Mouse (Mus musculus) brain, embryonic 14.5 days (tissue): Measurements from ENCODE around the gene Nle1. TPM values are rescaled to one million over a fixed set of nuclear protein-coding genes. Genes with fewer than 3 reads are reported as not detected.
A peak's percentile ranks its signal among the peaks of the same experiment; 100 is the strongest.

Experiments
- DNase-seq: peaks from one replicate; pipeline ENCODE4 v3.0.0-alpha.2; 2011; ENCODE audit warnings: low read depth
- CTCF ChIP-seq: fragments of 200-500 bp; IDR thresholded peaks from 2 replicates; pipeline ENCODE4 v1.5.1; 2012; ENCODE audit warnings: inconsistent platforms, mild to moderate bottlenecking, moderate library complexity, borderline replicate concordance; ENCODE audit not compliant: insufficient read depth, insufficient read length; ENCODE audit errors: extremely low read depth
- POLR2A ChIP-seq: fragments of 200-500 bp; IDR thresholded peaks from 2 replicates; pipeline ENCODE4 v1.6.1; 2012; ENCODE audit warnings: mild to moderate bottlenecking, inconsistent platforms, borderline replicate concordance; ENCODE audit not compliant: poor library complexity, insufficient read depth, insufficient read length, severe bottlenecking; ENCODE audit errors: extremely low read depth
- polyA plus RNA-seq: library from polyadenylated mRNA; depleted of rRNA; stranded (reverse); fragments of >200 nt; gene quantifications from 2 replicates; pipeline ENCODE4 v1.2.3, GENCODE M21; 2012

Gene Nle1
- polyA plus RNA-seq, 1 experiment = 59.1 TPM

DNA sequence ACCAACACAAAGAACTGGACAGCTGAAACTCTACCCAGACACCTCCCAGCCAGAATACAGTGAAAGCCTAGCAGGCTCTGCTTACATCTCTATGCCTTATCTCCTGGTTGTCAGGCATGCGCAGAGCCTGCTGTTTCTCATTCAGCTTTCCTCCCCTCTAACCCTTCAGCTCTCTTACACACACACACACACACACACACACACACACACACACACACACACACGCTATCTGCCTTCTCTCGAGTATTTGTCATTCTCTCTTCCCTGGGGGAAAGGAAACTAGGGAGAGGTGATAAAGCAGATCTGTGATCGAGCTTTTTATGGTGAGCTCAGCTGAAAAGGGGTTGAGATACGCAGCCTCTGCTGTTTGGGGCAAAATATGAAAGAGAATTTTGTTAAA is 33.3 kb downstream of the Nle1 start:
- peak; percentile 15 for DNase-seq

DNA sequence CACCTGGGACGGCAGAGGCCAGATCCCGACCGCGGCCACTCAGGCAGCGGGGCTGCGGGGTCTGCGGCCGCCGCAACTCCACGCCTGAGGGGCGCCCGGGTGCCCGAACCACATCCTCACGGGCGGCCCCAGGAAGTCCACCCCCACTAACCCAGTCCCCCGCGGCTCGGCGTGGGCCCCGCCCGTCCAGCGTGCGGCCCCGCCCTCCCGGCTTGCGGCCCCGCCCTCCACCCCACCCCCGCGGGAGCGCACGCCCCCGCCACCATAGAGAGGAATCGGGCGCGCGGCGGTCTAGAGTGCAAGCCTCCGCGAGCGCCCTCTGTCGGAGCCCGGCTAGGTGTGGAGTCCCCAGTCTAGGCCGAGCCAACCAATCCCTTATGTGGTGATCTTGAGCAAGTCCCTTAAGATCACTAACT is 37.2 kb downstream of the Nle1 start, which contains the start of gene Rffl:
Gene Rffl (minus strand): TSS at position 180 of the 416 bp plus-strand sequence.
- TF ChIP-seq POLR2A (no peak), CTCF (peak; percentile 90)
- DNase-seq = peak; percentile 96

More for the DNA sequence above, 33.3 kb downstream of the Nle1 start:
- TF ChIP-seq CTCF = no peak
- TF ChIP-seq POLR2A = no peak

DNA sequence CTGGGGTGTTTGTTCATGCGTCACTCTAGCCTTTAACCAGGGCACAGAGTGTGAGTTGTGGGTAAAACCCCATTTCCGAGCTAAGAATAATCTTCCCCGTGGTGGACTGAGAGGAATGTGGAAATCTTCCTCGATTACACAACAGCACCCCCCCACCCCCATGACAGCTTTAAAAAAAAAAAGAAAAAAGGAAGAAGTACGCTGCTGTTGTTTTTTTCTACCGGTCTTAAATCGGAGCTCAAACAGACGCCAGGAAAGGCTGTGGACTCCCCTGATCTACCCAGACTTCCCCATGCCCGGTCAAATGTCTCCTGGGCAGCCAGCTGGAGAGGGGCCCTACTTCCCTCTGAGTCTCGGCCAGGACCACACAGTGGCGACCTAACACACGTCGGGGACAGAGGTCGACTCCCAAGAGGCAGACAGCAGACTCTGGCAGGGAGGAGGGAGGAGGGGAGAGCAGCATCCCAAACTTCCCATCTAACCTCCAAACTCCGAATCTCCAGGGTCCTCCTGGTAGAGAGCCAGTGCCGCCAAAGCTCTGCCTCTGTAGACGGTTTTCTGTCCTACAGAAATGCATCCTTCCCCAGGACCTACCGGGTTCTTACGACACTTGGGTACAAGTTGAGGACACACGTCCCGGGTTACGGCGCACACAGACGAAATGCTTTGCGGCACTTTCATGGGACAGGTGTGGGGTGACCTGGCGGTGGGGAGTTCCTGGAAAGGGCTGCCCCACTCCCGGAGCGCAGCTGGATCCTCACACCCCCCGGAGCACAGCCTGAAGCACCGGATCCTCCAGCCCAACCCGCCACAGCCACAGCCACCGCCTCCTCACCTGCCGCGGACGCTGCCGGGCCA is 37.8 kb downstream of the Nle1 start:
- DNase-seq = peak; percentile 25
- TF ChIP-seq CTCF (no peak), POLR2A (no peak)

DNA sequence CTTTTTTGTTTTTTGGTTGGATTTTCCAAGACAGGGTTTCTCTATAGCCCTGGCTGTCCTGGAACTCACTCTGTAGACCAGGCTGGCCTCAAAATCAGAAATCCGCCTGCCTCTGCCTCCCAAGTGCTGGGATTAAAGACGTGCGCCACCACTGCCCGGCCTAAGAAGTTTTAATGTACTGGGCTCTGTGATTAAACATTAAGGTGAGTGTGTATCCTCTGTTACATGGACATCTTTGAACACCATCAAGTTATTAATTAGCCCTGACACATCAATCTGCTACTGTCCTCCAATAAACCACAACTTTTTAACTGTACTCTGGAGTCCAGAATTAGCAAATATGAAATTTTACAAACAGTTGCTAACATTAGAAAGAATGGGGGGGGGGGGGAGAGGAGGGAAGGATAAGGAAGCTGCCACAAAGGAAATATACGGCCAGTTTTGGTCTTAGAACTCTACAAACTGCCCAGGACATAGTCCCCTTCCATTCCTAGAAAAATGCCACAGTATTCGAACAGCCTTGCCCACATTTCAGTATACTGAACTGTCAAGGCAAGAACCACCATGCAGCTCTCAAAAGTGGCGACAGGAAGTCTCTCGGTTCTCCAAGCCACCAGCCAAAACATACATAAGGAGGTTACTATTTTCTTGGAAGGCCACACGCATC is 38.6 kb downstream of the Nle1 start:
- no peak for DNase-seq
- TF ChIP-seq CTCF (no peak), POLR2A (no peak)

DNA sequence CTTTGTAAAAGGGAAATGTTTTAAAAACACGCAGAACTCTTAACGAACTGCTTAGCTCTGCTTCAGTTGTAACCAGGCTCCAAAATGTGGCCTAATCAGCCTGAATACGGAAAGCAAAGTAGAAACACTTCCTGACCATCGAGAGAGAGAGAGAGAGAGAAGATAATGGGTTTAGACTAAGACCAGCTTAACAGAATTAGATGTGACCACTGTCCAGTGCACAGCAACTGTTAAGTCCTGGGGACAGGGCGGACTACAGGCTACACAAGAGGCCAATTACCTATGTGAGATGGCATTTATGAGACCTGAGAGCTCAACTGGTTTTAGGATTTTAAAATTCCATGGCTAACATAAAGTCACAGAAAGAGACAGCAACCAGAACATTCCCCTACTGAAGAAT is 40.3 kb downstream of the Nle1 start:
- no peak for DNase-seq
- TF ChIP-seq POLR2A = no peak
- no peak for TF ChIP-seq CTCF

DNA sequence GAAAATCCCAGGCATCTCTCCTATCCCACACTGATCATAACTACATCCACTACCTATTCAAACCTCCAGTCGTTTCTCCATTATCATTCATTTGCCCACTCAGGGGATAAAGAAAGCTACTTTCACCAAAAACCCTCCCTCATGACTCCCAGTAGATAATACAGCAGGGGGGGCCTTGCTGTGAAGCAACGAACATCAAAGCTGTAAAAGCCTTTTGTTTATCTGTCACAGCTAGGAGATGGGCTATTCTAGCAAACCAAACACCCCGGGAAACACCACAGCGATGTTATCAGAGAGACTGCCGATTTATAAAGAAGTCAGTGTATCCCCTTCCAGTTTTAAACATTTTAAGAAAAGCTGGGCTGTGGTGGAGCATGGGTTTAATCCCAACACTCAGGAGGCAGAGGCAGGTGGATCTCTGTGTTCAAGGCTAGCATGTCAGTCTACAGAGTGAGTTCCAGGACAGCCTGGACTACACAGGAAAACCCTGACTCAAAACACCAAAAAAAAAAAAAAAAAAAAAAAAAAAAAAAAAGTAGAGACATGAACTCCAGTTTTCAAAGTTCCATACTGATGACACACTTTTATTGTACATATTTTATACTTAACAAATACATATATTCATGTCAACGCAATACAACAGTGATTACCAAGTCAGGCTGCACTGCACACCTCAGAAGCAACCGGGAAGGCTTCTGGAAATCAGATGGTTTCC is 41.2 kb downstream of the Nle1 start:
- TF ChIP-seq CTCF (no peak), POLR2A (no peak)
- DNase-seq = peak; percentile 17

DNA sequence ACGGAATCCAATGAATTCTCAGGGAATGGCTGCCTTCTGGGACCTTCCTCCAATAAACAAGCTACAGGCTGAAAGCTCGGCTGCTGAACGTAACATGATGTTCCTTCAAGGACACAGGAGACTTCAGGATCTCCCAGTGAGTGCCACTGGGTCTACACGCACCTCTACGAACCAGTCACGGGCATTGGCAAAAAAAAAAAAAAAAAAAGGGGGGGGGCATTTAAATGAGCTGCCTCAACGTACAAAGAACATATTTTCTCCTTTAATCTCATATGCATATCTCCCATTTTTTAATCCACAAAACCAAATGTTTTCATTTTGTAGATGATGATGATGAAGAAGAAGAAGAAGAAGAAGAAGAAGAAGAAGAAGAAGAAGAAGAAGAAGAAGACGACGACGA is 42.3 kb downstream of the Nle1 start:
- DNase-seq = no peak
- no peak for TF ChIP-seq CTCF
- no peak for TF ChIP-seq POLR2A

DNA sequence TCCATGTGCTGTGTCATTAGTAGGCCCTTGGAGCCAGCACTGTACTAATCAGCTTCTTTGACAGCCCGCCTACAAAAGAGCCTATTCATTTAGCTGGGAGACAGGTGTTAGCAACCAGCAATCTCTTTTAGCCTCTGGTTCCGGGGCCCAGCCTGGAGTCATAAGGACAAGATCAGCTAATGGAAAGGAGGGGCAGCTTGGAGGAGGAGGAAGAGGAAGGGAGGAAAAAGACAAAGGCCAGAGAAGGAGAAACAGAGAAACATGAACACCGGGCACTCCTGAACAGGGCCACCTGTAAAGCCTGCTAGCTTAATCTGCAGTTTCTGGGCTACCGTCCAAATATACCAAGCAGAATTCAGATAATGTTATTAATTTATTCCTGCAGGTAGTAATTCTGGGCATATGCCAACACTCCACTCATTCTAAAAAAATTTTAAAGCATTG is 44.7 kb downstream of the Nle1 start:
- DNase-seq = peak; percentile 89
- TF ChIP-seq POLR2A = no peak
- TF ChIP-seq CTCF = no peak

DNA sequence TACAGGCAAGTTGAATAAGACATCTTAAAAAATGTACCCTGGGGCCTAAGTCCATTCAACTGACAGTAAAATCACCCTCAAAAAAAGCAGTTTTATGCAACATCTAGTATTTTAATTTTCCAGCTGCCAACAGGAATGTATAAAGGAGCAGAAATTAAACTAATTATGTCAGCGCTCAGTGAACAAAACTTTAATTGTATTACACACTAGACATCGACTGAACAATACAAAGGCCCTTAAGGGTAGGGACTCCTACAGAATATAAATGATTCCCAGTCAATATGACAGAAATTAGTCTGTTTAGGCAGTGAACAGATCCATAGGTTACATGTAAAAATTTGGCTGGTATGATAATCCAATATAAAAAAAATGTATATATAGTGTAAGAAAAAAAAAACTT is 45.2 kb downstream of the Nle1 start:
- peak; percentile 75 for DNase-seq
- TF ChIP-seq CTCF (no peak), POLR2A (no peak)

DNA sequence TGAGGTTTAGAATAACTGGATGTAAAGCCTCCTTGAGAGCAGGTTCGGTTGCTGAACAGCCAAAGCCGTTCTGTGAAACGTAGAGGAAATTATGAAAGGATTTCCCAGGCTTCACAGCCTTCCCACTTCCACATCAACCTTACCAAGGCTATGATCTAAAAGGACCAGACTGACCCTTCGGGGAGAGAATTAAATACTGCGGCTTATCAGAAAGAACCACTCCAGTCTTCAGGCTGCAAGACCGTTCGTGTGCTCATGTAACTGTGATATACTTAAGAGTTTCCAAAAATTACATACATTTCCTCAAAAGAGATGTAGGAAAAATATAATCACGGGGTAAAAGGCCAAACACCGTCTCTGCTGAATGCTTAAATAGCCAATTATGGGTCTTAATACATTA is 45.6 kb downstream of the Nle1 start:
- no peak for TF ChIP-seq CTCF
- TF ChIP-seq POLR2A = no peak

DNA sequence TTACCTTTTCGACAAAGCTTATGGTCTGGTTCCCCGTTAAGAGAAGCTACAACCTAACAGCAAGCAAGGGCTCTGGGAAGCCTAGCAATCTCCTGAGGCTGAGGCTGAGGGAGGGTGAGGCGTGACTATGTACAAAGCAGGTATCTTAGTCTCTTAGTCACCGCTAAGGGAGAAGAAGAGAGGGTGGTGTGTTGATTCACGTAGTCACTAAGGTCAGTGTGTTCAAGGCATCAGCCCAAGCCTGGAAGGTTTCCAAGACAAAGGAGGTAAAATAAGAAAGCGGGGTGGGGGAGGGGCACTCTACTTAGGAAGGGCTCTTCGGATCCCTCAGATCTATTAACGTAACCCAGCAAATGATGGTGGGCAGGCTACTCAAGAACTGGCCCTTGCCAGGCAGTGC is 46.7 kb downstream of the Nle1 start:
- TF ChIP-seq CTCF (no peak), POLR2A (no peak)
- DNase-seq = peak; percentile 18

More for the DNA sequence above, 45.6 kb downstream of the Nle1 start:
- no peak for DNase-seq
